Mouse (Mus musculus) megakaryocyte, embryonic 14.5 days (primary cell): ENCODE measurements around the gene BC030867. TPM values are rescaled to one million over a fixed set of nuclear protein-coding genes. Genes with fewer than 3 reads are reported as not detected.
A peak's percentile ranks its signal among the peaks of the same experiment; 100 is the strongest.

Source experiments
- H3K27me3 ChIP-seq: replicated peaks from 2 replicates; pipeline ENCODE3; 2012; ENCODE audit warnings: inconsistent platforms
- H3K36me3 ChIP-seq: replicated peaks from 2 replicates; pipeline ENCODE3; 2012; ENCODE audit warnings: low read length, inconsistent platforms, mixed read lengths
- H3K4me1 ChIP-seq: 2 replicates; pipeline ENCODE4 v1.6.1; 2012; ENCODE audit warnings: inconsistent platforms
- H3K4me3 ChIP-seq: replicated peaks from 2 replicates; pipeline ENCODE3; 2012; ENCODE audit warnings: moderate library complexity, mild to moderate bottlenecking, inconsistent platforms
- H3K9me3 ChIP-seq: 2 replicates; pipeline ENCODE4 v1.6.1; 2012; ENCODE audit warnings: inconsistent platforms
- FLI1 ChIP-seq: IDR thresholded peaks from 2 replicates; pipeline ENCODE4 v1.6.1; 2012; ENCODE audit warnings: low read length, inconsistent platforms, mixed read lengths
- GATA1 ChIP-seq: IDR thresholded peaks from 3 replicates; pipeline ENCODE4 v1.6.1; 2012; ENCODE audit warnings: mixed read lengths, low read length, inconsistent platforms, borderline replicate concordance
- polyA plus RNA-seq: library from polyadenylated mRNA; stranded (reverse); fragments of >175 nt; gene quantifications from 2 replicates; pipeline ENCODE4 v1.2.3, GENCODE M21; 2012; ENCODE audit warnings: low replicate concordance; ENCODE audit not compliant: insufficient read depth

The BC030867 gene
- polyA plus RNA-seq, 1 experiment: 4.2 TPM

DNA sequence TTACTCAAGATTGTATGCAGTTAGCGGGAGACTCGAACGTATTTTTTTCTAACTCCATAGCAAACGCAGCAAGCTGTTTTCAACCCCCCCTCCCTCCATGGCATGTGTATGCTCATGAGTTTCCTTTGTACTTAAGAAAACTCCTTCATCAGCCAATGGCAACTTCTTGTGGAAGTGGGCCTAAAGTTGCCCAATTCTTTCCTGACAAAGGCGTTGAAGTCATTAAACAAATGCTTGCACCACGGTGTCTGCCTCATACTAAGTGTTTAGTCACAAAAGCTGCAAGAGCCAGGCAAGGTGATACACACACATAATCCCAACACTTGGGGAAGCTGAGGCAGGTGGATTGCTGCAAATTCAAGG, 2.4 kb upstream of the BC030867 start:
- peaks cover 51% of the 10 kb centered on the region for H3K4me1 ChIP-seq
- TF ChIP-seq GATA1 (no peak), FLI1 (no peak)
- H3K27me3 ChIP-seq: no peaks in the 10 kb centered on the region
- peaks cover 8% of the 10 kb centered on the region for H3K36me3 ChIP-seq
- H3K9me3 ChIP-seq: peaks cover 3% of the 10 kb centered on the region; the same call in 1 of the 2 replicates
- no peak overlapping the region for H3K4me3 ChIP-seq

DNA sequence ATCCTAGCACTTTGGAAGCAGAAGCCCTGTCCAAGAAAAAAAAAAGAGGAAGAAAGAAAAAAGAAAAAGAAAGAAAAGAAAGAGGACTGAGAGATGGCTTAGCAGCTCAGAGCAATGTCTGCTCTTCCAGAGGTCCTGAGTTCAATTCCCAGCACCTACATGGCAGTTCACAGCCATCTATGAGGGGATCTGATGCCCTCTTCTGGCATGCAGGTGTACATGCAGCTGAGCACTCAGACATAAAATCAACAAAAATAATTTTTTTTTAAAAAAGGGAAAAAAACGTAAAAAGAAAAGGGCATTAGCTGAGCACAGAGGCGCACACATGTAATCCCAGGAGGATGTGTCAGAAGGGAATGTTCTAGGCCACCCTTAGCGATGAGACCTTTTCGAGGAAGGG, 1.8 kb upstream of the BC030867 start:
- Histone ChIP-seq H3K4me3 (no peak overlapping the region), H3K27me3 (no peaks in the 10 kb centered on the region), H3K4me1 (peaks cover 49% of the 10 kb centered on the region), H3K36me3 (peaks cover 14% of the 10 kb centered on the region), H3K9me3 (peaks cover under 1% of the 10 kb centered on the region; the same call in 1 of the 2 replicates)
- TF ChIP-seq FLI1 (no peak), GATA1 (no peak)

DNA sequence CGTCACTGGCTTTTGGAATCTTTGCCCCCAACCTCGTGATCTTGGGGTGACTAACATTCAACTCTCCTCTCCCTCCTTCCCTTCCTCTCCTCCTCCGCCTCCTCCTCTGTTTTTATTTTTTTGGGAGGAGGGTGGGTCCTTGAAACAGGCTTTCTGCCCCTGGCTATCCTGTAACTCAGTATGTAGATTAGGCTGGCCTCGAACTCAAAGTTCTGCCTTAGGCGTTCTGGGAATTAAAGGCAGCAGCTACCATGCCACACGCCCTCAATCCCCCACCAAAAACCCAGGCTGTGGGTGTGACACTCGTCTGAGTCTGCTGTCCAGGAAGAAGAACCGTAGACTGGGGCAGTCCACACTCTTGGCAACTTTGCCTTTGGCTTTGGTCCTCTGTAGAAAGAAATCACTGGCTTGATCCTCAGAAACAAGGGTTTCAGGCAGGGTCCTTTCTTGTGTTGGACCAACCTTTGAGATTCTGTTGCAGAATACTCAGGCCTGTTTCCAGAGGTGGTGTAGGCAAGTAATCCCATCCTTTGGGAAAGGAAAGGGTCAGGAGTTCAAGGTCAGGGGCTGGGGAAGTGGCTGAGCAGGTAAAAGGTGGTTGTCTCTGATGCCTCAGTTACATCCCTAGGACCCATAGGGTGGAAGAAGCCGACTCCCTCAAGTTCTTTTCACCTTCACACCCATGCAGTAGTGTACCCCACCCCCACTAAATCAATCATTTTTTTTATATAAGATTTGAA, 839 bp downstream of the BC030867 start:
- Histone ChIP-seq H3K4me3 (peak overlapping the region; percentile 95), H3K36me3 (peaks cover 38% of the 10 kb centered on the region), H3K4me1 (peaks cover 44% of the 10 kb centered on the region), H3K27me3 (no peaks in the 10 kb centered on the region), H3K9me3 (no peaks in the 10 kb centered on the region; the same call in 1 of the 2 replicates)
- TF ChIP-seq FLI1 (no peak), GATA1 (no peak)

DNA sequence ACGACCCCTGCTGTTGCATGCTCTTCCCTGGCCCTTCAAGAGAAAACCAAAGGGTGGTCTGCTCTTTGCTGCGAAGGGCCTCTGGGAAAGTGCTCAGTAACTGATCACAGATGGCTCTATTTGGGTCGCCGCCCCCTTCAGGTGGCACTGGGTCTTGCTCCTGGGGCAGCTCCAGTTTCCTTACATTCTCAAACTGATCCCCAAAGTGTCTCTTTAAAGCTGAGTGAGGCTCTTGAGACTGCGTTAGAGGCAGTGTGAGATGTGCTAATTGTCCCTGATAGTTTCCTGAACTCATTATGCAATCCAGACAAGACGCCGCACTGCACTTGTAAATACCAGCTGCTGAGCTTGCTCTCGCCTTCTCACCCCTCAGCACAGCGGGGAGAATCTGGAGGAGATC, 8.8 kb downstream of the BC030867 start:
- H3K9me3 ChIP-seq: no peaks in the 10 kb centered on the region
- no peak for TF ChIP-seq GATA1
- no peak for TF ChIP-seq FLI1
- H3K4me1 ChIP-seq: peaks cover 20% of the 10 kb centered on the region
- H3K36me3 ChIP-seq: peaks cover 94% of the 10 kb centered on the region
- H3K4me3 ChIP-seq: no peak overlapping the region
- H3K27me3 ChIP-seq: no peaks in the 10 kb centered on the region

DNA sequence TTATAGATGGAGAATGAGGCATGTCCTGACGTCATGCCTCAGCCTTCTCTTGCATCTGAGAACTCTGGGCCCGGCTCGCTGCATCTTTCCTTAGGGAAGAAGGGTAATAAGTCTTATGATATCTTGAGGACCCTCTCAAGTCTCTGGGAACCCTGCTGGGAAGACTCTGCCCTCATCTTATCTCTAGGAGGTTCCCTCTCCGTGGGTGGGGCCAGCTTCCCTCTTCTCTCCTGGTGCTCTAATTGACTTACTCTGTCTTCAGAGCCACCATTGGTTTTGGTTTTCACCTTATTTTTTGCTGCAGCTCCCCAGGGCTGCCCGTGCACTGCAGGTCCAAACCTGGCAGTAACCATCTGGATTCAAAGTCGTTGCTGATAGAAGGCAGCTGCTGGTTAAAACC, 9.4 kb downstream of the BC030867 start:
- TF ChIP-seq FLI1: no peak
- no peak overlapping the region for H3K4me3 ChIP-seq
- H3K36me3 ChIP-seq: peaks cover 93% of the 10 kb centered on the region
- H3K9me3 ChIP-seq: no peaks in the 10 kb centered on the region
- no peaks in the 10 kb centered on the region for H3K27me3 ChIP-seq
- peaks cover 20% of the 10 kb centered on the region for H3K4me1 ChIP-seq

DNA sequence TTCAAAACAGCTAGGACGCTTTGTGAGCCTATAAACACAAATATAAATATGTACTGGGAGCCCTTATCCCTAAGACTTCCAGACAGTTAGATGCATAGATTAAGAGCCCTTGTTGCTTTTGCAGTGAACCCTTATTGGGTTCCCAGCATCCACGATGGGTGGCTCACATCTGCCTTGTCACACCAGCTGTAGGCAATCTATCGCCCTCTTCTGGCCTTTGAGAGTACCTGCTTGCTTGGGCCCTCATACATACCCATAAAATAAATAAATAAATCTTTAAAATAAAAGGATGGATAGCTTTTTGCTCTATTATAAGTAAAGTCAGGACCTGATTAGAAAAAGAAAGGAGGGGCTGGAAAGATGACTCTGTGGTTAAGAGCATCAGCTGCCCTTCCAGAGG, 9.8 kb downstream of the BC030867 start:
- Histone ChIP-seq H3K4me3 (no peak overlapping the region), H3K36me3 (peaks cover 93% of the 10 kb centered on the region), H3K27me3 (no peaks in the 10 kb centered on the region), H3K9me3 (no peaks in the 10 kb centered on the region), H3K4me1 (peaks cover 20% of the 10 kb centered on the region)
- no peak for TF ChIP-seq FLI1

DNA sequence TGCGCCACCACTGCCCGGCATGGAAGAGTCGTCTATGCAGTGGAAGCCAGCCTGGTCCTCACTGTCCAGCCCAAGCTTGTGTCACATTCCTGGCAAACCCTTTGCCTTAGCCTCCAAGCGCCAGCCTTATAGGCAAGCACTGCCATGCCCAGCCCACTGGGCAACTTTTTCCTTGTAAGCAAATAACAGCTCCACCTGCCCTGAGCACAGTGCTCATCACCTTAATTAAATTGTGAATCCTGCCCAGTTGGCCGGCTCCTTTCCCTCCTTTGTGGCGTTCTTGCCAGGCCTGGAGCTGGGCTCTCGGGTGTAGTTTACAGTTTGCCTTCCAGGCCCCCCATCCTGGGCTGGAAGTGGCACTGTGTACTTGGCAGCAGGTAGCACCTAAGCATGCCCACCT, 14.5 kb downstream of the BC030867 start:
- no peaks in the 10 kb centered on the region for H3K9me3 ChIP-seq
- peaks cover 15% of the 10 kb centered on the region for H3K4me1 ChIP-seq
- peaks cover 65% of the 10 kb centered on the region for H3K36me3 ChIP-seq
- TF ChIP-seq FLI1 (no peak), GATA1 (no peak)
- no peaks in the 10 kb centered on the region for H3K27me3 ChIP-seq
- no peak overlapping the region for H3K4me3 ChIP-seq

DNA sequence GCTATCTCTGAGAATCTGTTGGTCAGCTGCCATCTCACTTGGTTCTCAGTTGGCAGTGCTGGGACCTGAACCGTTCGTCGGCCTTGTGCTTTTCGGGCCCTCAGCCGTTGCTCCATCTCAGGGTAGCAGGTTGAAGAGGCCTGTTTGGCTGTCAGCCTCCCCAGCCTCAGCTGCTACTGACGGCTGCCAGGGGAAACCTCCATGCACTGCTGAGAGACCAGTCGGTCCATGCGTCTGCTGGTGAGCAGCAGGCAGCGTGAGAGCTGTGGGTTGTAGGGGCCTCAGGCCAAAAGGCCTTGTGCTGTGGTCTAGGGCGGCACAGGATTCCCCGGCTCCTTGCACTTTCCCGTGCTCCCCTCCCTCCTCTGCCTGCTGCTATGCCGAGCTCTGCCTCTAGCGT, 17.1 kb downstream of the BC030867 start:
- peaks cover 42% of the 10 kb centered on the region for H3K36me3 ChIP-seq
- H3K4me1 ChIP-seq: peaks cover 21% of the 10 kb centered on the region
- H3K4me3 ChIP-seq: no peak overlapping the region
- H3K27me3 ChIP-seq: peaks cover 5% of the 10 kb centered on the region
- TF ChIP-seq GATA1 (no peak), FLI1 (no peak)
- no peaks in the 10 kb centered on the region for H3K9me3 ChIP-seq

DNA sequence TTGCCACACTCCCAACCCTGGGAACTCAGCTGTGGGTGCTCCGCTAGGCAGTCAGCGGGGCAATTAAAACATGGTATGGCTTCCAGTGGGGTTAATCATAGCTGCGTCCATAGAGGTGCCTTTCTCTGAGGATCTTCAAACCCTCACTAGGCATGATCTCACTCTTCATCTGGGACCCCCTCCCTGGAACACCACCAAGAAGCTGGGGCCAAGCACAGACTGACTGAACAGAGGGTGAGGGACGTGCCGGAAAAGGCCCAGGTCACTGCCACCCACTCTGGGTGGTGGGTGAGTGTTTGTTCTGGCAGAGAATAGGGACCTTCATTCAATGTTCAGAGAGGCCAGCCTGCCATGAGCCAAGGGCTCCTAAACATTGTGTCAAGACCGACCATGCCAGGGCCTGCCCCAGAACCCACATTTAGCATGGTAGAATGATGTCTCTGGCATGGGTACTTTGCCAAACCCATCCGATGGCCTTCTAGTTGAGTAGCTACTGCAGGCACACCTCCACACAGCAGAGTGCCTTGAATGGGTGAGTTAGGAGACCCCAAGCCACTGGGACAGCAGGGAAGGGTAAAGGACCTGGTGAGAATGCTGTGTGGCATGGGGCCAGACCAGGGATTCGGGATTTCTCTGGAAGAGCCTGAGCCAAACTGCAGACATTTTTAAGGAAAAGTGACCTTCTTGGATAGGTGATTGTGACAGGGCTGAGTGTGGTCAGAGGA, 18.1 kb downstream of the BC030867 start:
- H3K4me3 ChIP-seq: no peak overlapping the region
- peaks cover 34% of the 10 kb centered on the region for H3K36me3 ChIP-seq
- peaks cover 8% of the 10 kb centered on the region for H3K27me3 ChIP-seq
- H3K4me1 ChIP-seq: peaks cover 21% of the 10 kb centered on the region
- TF ChIP-seq GATA1: no peak
- no peak for TF ChIP-seq FLI1
- H3K9me3 ChIP-seq: no peaks in the 10 kb centered on the region

DNA sequence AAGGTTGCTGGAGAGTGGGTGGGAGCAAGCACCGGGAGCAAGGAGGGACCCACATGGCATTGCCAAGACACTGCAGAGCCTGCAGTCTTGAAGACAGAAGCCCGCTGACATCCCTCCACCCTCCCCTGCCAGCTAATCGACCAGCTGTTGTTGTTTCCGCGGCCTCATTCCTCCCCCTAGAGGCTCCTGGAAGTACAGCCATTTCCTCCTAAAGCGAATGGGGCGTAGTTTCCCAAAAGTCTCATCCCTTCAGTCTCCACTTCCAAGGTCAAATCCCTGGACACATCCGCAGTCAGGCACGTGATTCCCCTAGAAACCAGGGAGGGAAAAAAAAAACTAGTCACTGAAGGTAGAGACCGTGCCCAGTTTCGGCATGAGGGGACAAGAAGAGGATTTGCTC, 18.8 kb downstream of the BC030867 start:
- Histone ChIP-seq H3K4me3 (peak overlapping the region; percentile 72), H3K9me3 (no peaks in the 10 kb centered on the region), H3K36me3 (peaks cover 27% of the 10 kb centered on the region), H3K4me1 (peaks cover 21% of the 10 kb centered on the region), H3K27me3 (peaks cover 12% of the 10 kb centered on the region)
- TF ChIP-seq FLI1 (no peak), GATA1 (no peak)
